Mouse (Mus musculus): ENCODE data around the gene Cep170.

DNA sequence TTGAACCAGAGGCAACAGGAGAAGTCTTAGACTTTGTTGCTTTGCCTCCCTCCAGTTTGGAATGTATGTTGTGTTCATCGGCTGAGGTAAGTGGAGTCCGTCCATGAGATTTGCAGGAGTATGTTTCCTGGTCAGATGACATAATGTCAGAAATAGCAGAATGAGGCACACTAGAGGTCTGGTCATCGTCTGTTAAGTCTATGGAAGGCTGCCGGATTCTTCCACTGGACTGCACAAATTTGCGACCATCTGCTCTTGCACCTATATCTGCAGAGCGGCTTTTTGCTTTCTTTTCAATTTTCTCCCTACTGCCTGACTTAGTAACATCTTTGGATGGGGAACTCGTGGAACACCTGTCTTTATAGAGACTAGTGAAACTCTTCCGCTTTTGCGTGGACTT lies 58.3 kb downstream of the Cep170 start:
- no peak for TF ChIP-seq POLR2A (IDR thresholded peaks at IDR 0.05; ENCODE audit: borderline replicate concordance, control insufficient read depth, low read depth, low read length)
- TF ChIP-seq CTCF (IDR thresholded peaks at IDR 0.05; ENCODE audit: control insufficient read depth, insufficient read depth, low read length) = no peak

Data from bone marrow, adult 2 months (tissue).